Mouse (Mus musculus): ENCODE data around the gene Ppil6. TPM values are rescaled to one million over a fixed set of nuclear protein-coding genes. Genes with fewer than 3 reads are reported as not detected.

The Ppil6 gene
- 10.7 and 11.5 TPM in 2 replicates for polyA plus RNA-seq (2012; rRNA removed)

DNA sequence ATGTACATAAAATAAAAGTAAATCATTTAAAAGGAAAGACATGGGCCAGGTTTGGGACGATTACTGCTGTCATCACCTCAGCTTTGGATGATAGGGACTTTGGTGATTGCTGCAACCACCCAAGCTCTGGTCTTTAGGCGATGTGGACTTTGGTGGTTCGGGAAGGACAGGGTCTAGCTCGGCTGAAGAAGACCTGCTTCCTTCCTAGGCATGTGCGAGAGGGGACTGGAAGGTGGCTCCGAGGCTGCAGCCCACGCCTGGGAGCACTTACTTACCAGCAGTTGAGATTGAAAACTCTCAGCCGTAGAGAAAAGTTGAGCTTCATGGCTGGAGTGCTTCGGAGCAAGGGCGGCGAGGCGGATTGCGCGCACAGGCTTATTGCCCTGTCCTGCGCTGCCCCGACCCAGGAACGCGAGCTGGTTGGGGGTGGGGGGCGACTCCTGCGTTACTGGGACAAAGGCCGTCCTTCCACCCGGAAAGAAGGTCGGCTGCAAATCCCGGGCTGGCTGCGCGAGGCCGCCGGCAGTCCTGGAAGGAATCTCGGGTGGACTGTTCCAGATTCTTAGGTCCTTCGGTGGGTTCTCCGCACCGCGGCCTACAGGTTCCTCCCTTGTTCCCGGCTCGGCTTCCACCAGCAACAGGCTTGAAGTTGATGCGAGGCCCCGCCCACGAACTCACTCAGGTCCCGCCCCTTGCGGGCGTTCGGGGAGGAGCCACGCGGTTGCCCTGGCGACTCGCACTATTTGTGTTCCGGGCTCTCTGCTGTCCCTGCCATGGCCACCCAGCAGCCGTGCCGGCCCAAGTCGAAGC is at the start of gene Ppil6, which contains the start of gene Smpd2:
Gene Ppil6 (plus strand): TSS at position 732 of the 810 bp plus-strand sequence.
Gene Smpd2 (minus strand): TSS at position 662 of the 810 bp plus-strand sequence.
- peak; percentile 84 for DNase-seq (ENCODE audit: low spot score)

GRCm38 (mm10) chr10:41448216-41448615 is 42.0 kb upstream of the Ppil6 start:
- DNase-seq (ENCODE audit: low spot score), result no peak

- no peak for DNase-seq (ENCODE audit: low spot score)
Measured at GRCm38 (mm10) chr10:41449684-41450083, 40.6 kb upstream of the Ppil6 start.

- peak; percentile 85 for DNase-seq (ENCODE audit: low spot score)
Measured at GRCm38 (mm10) chr10:41450137-41450670, 40.0 kb upstream of the Ppil6 start, which contains the start of gene Zbtb24. Gene Zbtb24 (plus strand): TSS chr10:41450383.

GRCm38 (mm10) chr10:41450780-41451522 is 39.3 kb upstream of the Ppil6 start:
- no peak for DNase-seq (ENCODE audit: low spot score)

- no peak for DNase-seq (ENCODE audit: low spot score)
Measured at GRCm38 (mm10) chr10:41451656-41452055, 38.6 kb upstream of the Ppil6 start.

DNA sequence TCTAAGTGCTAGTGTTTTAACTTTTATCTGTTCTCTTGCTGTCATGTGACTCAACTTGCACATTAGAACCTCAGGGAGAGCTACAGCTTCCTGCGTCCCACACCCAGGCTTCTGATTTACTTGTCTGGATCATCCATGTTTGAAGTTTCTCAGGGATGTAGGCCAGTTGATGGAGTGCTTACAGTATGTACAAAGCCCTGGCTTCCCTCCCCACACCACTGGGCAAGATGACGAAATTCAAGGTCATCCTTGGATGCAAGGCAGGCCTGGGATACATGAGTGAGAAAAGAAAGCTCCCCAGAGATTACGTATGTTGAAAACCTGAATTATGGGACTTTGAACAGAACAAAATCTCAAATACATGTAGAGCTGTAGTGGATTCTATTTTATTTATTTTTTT is 37.4 kb upstream of the Ppil6 start:
- no peak for DNase-seq (ENCODE audit: low spot score)

GRCm38 (mm10) chr10:41459990-41460389 is 30.2 kb upstream of the Ppil6 start:
- DNase-seq (ENCODE audit: low spot score), result no peak

DNA sequence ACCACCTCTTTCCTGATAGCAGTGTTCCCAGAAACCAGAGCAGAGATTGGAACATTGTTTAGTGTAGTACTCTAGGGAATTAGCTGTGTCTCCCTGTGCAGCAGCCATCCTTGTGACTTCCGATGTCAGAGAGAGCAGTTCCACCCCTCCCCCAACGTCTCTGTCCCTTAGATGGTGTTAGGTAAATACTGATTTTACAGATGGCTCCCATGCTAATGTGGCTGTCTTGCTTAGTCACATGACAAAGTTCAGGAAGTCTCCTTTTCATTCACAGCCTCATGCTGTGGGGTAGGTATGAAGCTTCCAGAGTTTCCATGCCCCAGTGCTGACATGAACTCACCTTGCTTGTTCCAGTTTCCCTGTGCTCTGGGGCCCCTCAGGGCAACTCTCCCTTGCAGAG is 29.7 kb upstream of the Ppil6 start:
- DNase-seq (ENCODE audit: low spot score), result no peak

DNA sequence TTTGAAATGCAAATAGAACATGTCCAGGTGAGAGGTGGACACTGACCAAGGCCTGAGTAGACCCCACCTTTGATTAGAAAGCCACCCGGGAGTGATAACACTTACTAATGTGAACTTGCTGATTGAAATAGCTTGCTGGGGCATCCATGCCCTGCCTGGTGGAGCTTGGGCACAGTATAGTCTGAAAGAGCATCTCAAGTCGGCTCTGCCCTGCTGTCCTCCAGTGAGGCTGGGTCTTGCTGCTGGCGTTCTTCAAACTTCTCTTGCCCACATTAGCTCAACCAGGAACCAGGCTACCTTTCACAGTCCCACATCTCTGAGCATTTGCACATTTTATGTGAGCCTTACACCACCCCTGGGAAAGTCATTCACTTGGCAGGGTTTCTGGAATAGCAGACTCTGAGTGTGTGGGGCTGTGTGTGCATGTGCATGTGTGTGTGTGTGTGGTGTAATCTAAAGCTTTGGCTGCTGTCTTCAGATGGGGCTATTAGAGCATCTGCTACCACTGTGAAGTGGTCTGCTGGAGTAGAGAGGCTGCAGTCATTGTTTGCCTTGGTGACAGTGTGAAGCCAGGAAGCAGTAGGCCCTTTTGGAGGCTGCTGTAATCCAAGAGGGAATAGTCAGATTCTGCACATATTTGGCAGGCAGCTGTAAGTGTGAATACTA is 29.0 kb upstream of the Ppil6 start:
- no peak for DNase-seq (ENCODE audit: low spot score)

- no peak for DNase-seq (ENCODE audit: low spot score)
Measured at GRCm38 (mm10) chr10:41464401-41464955, 25.8 kb upstream of the Ppil6 start.

GRCm38 (mm10) chr10:41467325-41467724 is 22.9 kb upstream of the Ppil6 start:
- DNase-seq (ENCODE audit: low spot score), result no peak

DNA sequence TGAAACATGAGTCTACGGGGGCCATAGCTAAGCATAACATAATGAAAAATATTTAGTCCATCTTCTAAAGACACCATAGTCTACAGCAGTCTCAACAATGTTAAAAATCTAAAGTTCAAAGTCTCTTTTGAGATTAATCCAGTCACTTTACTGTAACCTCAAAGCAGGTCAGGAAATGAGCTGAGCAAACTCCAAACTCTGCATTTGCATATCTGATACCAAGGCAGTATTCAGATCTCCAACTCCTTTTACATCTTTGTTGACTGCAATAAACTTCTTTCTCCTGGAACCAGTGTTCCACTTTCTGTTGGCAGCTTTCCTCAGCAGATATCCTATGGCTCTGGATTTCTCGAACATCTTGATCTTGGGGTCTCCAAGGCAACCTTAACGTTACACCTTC is 19.5 kb upstream of the Ppil6 start:
- no peak for DNase-seq (ENCODE audit: low spot score)

DNA sequence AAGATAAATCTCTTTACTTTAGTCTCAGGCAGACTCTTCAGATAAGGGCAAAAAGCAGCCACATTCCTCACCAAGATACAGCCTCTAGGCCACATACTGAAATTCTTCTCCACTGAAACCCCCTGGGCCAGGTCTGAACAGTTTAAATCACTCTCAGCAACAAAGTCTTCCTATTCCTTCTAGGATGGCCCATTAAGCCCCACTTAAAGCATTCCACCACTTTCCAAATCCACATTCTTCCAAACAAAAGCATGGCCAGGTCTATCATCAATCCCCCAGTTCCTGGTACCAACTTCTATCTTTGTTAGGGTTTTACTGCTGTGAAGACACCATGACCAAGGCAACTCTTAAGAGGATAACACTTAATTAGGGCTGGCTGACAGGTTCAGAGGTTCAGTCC is 17.7 kb upstream of the Ppil6 start:
- no peak for DNase-seq (ENCODE audit: low spot score)

- DNase-seq (ENCODE audit: low spot score), result no peak
Measured at GRCm38 (mm10) chr10:41472962-41473481, 17.2 kb upstream of the Ppil6 start.

- no peak for DNase-seq (ENCODE audit: low spot score)
Measured at GRCm38 (mm10) chr10:41473782-41474468, 16.3 kb upstream of the Ppil6 start.

DNA sequence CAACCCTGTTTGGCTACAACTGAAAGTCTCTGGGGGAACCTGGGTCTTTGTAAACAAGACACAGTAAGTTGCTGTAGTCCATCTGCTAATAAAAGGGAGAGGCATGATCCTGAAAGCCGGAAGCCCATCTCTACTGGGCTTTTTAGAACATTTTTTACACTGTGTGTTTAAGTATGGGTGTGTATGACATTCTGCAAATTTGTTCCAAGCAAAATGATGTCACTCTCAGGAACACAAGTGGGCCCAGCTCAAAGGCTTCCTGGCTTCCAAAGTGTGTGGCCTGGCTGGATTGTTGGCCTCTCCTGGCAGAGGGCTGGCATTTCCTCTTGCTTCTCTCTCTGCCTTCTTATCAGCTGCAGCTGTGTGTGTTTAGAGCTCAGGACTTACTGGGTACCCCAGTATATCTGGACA is 15.3 kb upstream of the Ppil6 start:
- DNase-seq (ENCODE audit: low spot score), result no peak

DNA sequence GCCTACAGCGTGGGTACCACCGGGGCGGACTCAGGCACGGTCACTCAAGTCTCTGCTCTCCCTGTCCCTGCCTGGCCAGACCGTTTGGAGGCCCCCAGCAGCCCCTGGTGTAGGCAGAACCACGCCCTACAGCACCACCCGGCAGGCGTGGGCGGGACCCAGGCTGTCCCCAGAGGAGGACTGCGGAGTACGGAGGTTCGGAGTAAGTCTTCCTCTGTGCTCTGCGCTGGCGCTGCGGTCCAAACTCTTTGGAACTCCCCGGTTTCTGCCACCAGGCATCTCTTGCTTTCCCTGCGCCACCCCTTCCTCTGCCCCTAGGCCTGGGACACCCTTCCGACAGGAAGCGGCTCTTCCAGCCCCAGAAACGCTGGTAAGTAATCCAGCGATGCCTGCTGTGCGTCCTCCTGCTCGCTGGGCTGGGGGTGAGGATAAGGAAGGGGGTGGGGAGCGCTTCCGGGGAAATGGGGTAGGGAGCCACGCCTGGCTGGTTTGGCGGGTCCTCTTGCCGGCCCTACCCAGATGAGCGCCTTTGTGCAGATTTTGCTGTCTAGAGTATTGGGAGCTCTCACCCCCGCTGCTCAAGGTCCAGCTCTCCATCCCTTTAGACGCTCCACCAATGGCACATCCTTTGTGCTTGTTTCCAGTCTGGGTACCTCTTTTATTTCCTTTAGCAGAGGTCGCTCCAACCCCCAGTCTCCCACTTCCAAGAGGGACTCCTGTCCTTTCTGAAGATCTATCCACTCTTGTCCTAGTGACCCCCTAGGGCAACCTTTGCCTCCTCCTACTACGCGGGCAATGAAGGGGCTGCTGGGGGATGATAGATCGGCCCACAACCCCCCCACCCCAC is 13.8 kb upstream of the Ppil6 start, which contains the start of gene Mical1:
Gene Mical1 (plus strand): TSS at position 144 of the 847 bp plus-strand sequence.
- peak; percentile 48 for DNase-seq (ENCODE audit: low spot score)

GRCm38 (mm10) chr10:41477018-41477277 is 13.3 kb upstream of the Ppil6 start:
- DNase-seq (ENCODE audit: low spot score), result no peak
